Mouse (Mus musculus): ENCODE data around the gene Dip2b. TPM values are rescaled to one million over a fixed set of nuclear protein-coding genes. Genes with fewer than 3 reads are reported as not detected.

The Dip2b gene
- polyA plus RNA-seq, 2 experiments from 2014 or later: 14.8 to 17.1 TPM

GRCm38 (mm10) chr15:100052726-100053125 is 14.3 kb downstream of the Dip2b start:
- no peak for ATAC-seq

GRCm38 (mm10) chr15:100056397-100056908 is 18.0 kb downstream of the Dip2b start:
- no peak for ATAC-seq

- ATAC-seq: no peak
Observed at GRCm38 (mm10) chr15:100057698-100058097, 19.2 kb downstream of the Dip2b start.

- ATAC-seq: peak; percentile 45
Observed at GRCm38 (mm10) chr15:100058143-100058542, 19.7 kb downstream of the Dip2b start.

- no peak for ATAC-seq
Observed at GRCm38 (mm10) chr15:100058912-100059311, 20.4 kb downstream of the Dip2b start.

GRCm38 (mm10) chr15:100059626-100060311 is 21.3 kb downstream of the Dip2b start:
- ATAC-seq: no peak

GRCm38 (mm10) chr15:100060513-100061140 is 22.2 kb downstream of the Dip2b start:
- peak; percentile 79 for ATAC-seq

- no peak for ATAC-seq
Observed at GRCm38 (mm10) chr15:100061377-100061776, 22.9 kb downstream of the Dip2b start.

GRCm38 (mm10) chr15:100063229-100063773 is 24.8 kb downstream of the Dip2b start:
- no peak for ATAC-seq

- no peak for ATAC-seq
Observed at GRCm38 (mm10) chr15:100066702-100067101, 28.2 kb downstream of the Dip2b start.

- no peak for ATAC-seq
Observed at GRCm38 (mm10) chr15:100069101-100069500, 30.6 kb downstream of the Dip2b start.

- no peak for ATAC-seq
Observed at GRCm38 (mm10) chr15:100070021-100070420, 31.6 kb downstream of the Dip2b start.

- ATAC-seq: no peak
Observed at GRCm38 (mm10) chr15:100071819-100072218, 33.4 kb downstream of the Dip2b start.

- ATAC-seq: no peak
Observed at GRCm38 (mm10) chr15:100073696-100074453, 35.4 kb downstream of the Dip2b start.

GRCm38 (mm10) chr15:100074754-100075153 is 36.3 kb downstream of the Dip2b start:
- no peak for ATAC-seq

GRCm38 (mm10) chr15:100076362-100076761 is 37.9 kb downstream of the Dip2b start:
- no peak for ATAC-seq

GRCm38 (mm10) chr15:100080833-100081477 is 42.5 kb downstream of the Dip2b start:
- ATAC-seq: no peak

GRCm38 (mm10) chr15:100081478-100081998 is 43.1 kb downstream of the Dip2b start:
- ATAC-seq: no peak

- ATAC-seq: no peak
Observed at GRCm38 (mm10) chr15:100082052-100082451, 43.6 kb downstream of the Dip2b start.

- no peak for ATAC-seq
Observed at GRCm38 (mm10) chr15:100082733-100083132, 44.3 kb downstream of the Dip2b start.

- peak; percentile 26 for ATAC-seq
Observed at GRCm38 (mm10) chr15:100083882-100084281, 45.4 kb downstream of the Dip2b start.

GRCm38 (mm10) chr15:100084882-100085281 is 46.4 kb downstream of the Dip2b start:
- no peak for ATAC-seq
